Mouse (Mus musculus) embryonic stem cell, embryonic (primary cell): ENCODE data around the gene Uap1l1.

Source experiments
- CTCF ChIA-PET, 4 experiments: fragments of 300-600 bp in 2 of 4; fragments of 350-600 bp in 2 of 4; sonication (Branson Sonifier 250); formaldehyde crosslinking; loops; one replicate each; lab custom pipeline; 2022; ENCODE audit warnings: inconsistent platforms in 2 of 4; lab: Charles Lee
- POLR2A ChIA-PET, 4 experiments: fragments of 300-600 bp in 2 of 4; fragments of 350-600 bp in 2 of 4; sonication (Branson Sonifier 250); formaldehyde crosslinking; loops; one replicate each; lab custom pipeline; 2022; ENCODE audit warnings: antibody characterized with exemption in 4 of 4, inconsistent platforms in 1 of 4; lab: Charles Lee

The Uap1l1 gene

GRCm38 (mm10) chr2:25311491-25311891, 54.0 kb downstream of the Uap1l1 start:
- CTCF ChIA-PET = interaction anchor here (0.7 to 2.9 kb wide), 12 partner anchors 9 to 1822 kb away, joined by 3 to 16 read pairs (median 4); partner anchors contain the start of genes Anapc2 (in 1 of the 4) and Ssna1 (in 1 of the 4)

GRCm38 (mm10) chr2:25310969-25311368, 54.5 kb downstream of the Uap1l1 start:
- POLR2A ChIA-PET = interaction anchor here in 3 of 4 experiments (0.6 to 2.9 kb wide), 26 partner anchors 9 to 236 kb away, joined by 3 to 13 read pairs (median 4); partner anchors contain the start of genes Anapc2 (in 2 of the 3), Ssna1 (in 2 of the 3), AL732309.1 (in 1 of the 3) and Man1b1 (in 1 of the 3)
- CTCF ChIA-PET = interaction anchor here (0.5 to 2.9 kb wide), 17 partner anchors 8 to 1823 kb away, joined by 3 to 16 read pairs (median 4); partner anchors contain the start of genes Anapc2 (in 1 of the 4), Ssna1 (in 1 of the 4) and Tprn (in 1 of the 4)

More at GRCm38 (mm10) chr2:25311491-25311891, 54.0 kb downstream of the Uap1l1 start:
- POLR2A ChIA-PET = interaction anchor here in 3 of 4 experiments (0.6 to 2.9 kb wide), 28 partner anchors 8 to 392 kb away, joined by 3 to 13 read pairs (median 4); partner anchors contain the start of genes Anapc2 (in 2 of the 3), Ssna1 (in 2 of the 3), AL732309.1 (in 1 of the 3) and Ehmt1 (in 1 of the 3)

GRCm38 (mm10) chr2:25310180-25310579, 55.3 kb downstream of the Uap1l1 start:
- ChIA-PET POLR2A (interaction anchor here in 3 of 4 experiments (0.6 to 2.9 kb wide), 11 partner anchors 18 to 234 kb away, joined by 3 to 13 read pairs (median 4); partner anchors contain the start of genes AL732309.1 (in 1 of the 3), Anapc2 (in 1 of the 3), Man1b1 (in 1 of the 3) and Sapcd2 (in 1 of the 3)), CTCF (interaction anchor here in 3 of 4 experiments (0.5 to 2.9 kb wide), 7 partner anchors 17 to 82 kb away, joined by 3 to 16 read pairs (median 4); partner anchors contain the start of gene Tprn (in 1 of the 3))
